Mouse (Mus musculus) embryonic fibroblast, embryonic 13.5 days (primary cell): ENCODE data around the gene March9.

Source experiments
- CTCF ChIP-seq: IDR thresholded peaks from 2 replicates; pipeline ENCODE4 v1.5.1; 2011; ENCODE audit warnings: mild to moderate bottlenecking, control low read depth, low read length, moderate library complexity, borderline replicate concordance; ENCODE audit not compliant: insufficient read depth
- POLR2A ChIP-seq: IDR thresholded peaks from 2 replicates; pipeline ENCODE4 v1.6.1; 2011; ENCODE audit warnings: low read depth, mild to moderate bottlenecking, control low read depth, low read length, moderate library complexity

DNA sequence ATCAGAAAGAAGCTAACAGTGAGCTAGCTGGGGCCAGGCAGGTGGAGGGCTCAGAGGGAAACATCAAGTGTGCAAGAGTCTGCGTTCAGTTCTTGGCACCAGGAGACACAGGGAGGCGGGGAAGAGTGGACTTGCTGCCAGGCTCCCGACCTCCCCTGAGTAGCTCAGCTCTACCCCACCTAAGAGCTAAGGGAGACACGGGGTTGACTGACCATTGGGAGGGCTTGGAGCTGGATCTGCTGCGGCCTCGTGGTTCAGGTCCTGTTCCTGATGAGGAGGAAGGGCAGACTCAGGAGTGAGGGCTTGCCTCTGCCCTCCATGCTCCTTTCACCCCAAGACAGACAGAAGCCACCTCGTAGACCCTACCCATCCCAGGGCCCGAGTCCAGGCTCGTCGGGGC lies 39.2 kb upstream of the March9 start:
- no peak for TF ChIP-seq POLR2A
- TF ChIP-seq CTCF, result no peak
